Mouse (Mus musculus): ENCODE measurements around the gene Herc3.

DNA sequence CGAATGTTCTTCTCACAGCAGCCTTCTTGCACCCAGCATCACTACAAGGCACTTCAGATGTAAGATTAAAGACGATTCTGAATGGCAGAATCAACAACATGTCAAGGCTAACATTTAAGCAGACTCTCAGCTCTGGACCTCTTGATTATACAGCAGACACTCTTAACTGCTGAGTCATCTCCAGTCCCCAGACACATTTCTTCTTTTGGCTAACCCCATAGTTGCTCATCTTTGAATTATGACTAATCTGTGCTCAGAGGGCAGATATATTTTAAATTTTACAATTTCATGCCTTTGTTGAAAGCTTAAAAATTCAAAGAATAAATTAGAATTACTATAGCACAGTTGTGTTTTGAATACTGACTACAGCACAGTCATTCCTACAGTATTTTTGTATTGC, 9.9 kb downstream of the Herc3 start:
- TF ChIP-seq USF1 (IDR thresholded peaks at IDR 0.05; ENCODE audit: low read depth, low read length) (no peak), TAL1 (IDR thresholded peaks at IDR 0.05; ENCODE audit: low read length) (no peak), TCF12 (IDR thresholded peaks at IDR 0.05; ENCODE audit: low read depth, low read length) (no peak), NELFE (IDR thresholded peaks at IDR 0.05; ENCODE audit: low read depth, low read length) (no peak)

All from MEL (cell line).